Mouse (Mus musculus): ENCODE data around the gene Srsf3.
"Not testable (repeated sequence)": the region's sequence is repeated elsewhere in the genome, so short reads cannot be mapped to it uniquely, and the experiment has no call there.

Gene Srsf3

GRCm38 (mm10) chr17:29019391-29019790 is 13.0 kb upstream of the Srsf3 start:
- no peak for DNase-seq

- no peak for DNase-seq
These were observed 12.0 kb upstream of the Srsf3 start for GRCm38 (mm10) chr17:29020444-29020843.

- no peak for DNase-seq
These were observed 10.1 kb upstream of the Srsf3 start for GRCm38 (mm10) chr17:29022230-29022819.

GRCm38 (mm10) chr17:29023346-29023745 is 9.1 kb upstream of the Srsf3 start:
- no peak for DNase-seq

- no peak for DNase-seq
These were observed 8.2 kb upstream of the Srsf3 start for GRCm38 (mm10) chr17:29024047-29024892.

- DNase-seq = no peak
These were observed 7.4 kb upstream of the Srsf3 start for GRCm38 (mm10) chr17:29024896-29025565.

GRCm38 (mm10) chr17:29026652-29027356 is 5.6 kb upstream of the Srsf3 start:
- DNase-seq = no peak

- DNase-seq = no peak
These were observed 1.9 kb upstream of the Srsf3 start for GRCm38 (mm10) chr17:29030321-29031034.

- not testable (repeated sequence) for DNase-seq
These were observed 1.2 kb upstream of the Srsf3 start for GRCm38 (mm10) chr17:29031085-29031711.

GRCm38 (mm10) chr17:29031771-29032273 is 606 bp upstream of the Srsf3 start:
- DNase-seq = no peak

GRCm38 (mm10) chr17:29033569-29034061 is 1.2 kb downstream of the Srsf3 start:
- DNase-seq = no peak

- no peak for DNase-seq
These were observed 1.8 kb downstream of the Srsf3 start for GRCm38 (mm10) chr17:29034264-29034663.

GRCm38 (mm10) chr17:29035506-29035905 is 3.1 kb downstream of the Srsf3 start:
- peak; percentile 38 for DNase-seq

GRCm38 (mm10) chr17:29039351-29039750 is 6.9 kb downstream of the Srsf3 start:
- DNase-seq = no peak

GRCm38 (mm10) chr17:29041632-29042031 is 9.2 kb downstream of the Srsf3 start:
- not testable (repeated sequence) for DNase-seq

GRCm38 (mm10) chr17:29042569-29042968 is 10.1 kb downstream of the Srsf3 start:
- no peak for DNase-seq

GRCm38 (mm10) chr17:29043583-29043982 is 11.2 kb downstream of the Srsf3 start:
- no peak for DNase-seq

GRCm38 (mm10) chr17:29044146-29044924 is 11.9 kb downstream of the Srsf3 start:
- DNase-seq = no peak

- no peak for DNase-seq
These were observed 12.5 kb downstream of the Srsf3 start for GRCm38 (mm10) chr17:29044925-29045319.

- peak; percentile 88 for DNase-seq
These were observed 13.5 kb downstream of the Srsf3 start for GRCm38 (mm10) chr17:29045741-29046530.

All from cerebellum, adult 9-11 months (tissue).